Mouse (Mus musculus): Measurements from ENCODE around the gene Setd1b. TPM values are rescaled to one million over a fixed set of nuclear protein-coding genes. Genes with fewer than 3 reads are reported as not detected.
"Not testable (repeated sequence)": the region's sequence is repeated elsewhere in the genome, so short reads cannot be mapped to it uniquely, and the experiment has no call there.

The Setd1b gene
- polyA plus RNA-seq, 1 experiment = 3.9 TPM

- no peaks in the 10 kb centered on the region for H3K9me3 ChIP-seq (ENCODE audit: control insufficient read depth, low read length)
- H3K27me3 ChIP-seq (ENCODE audit: control insufficient read depth) = no peaks in the 10 kb centered on the region
- no peak overlapping the region for H3K4me3 ChIP-seq (replicated peaks)
- H3K4me1 ChIP-seq (ENCODE audit: control insufficient read depth) = peaks cover 83% of the 10 kb centered on the region
- TF ChIP-seq TAL1 (IDR thresholded peaks at IDR 0.05; ENCODE audit: low read length) (no peak), GATA1 (IDR thresholded peaks at IDR 0.05; ENCODE audit: low read length) (no peak)
- peaks cover 5% of the 10 kb centered on the region for H3K36me3 ChIP-seq (ENCODE audit: control insufficient read depth)
Observed at GRCm38 (mm10) chr5:123196746-123197145, 54.8 kb downstream of the Setd1b start.

- no peak for TF ChIP-seq TAL1 (IDR thresholded peaks at IDR 0.05; ENCODE audit: low read length)
- TF ChIP-seq GATA1 (IDR thresholded peaks at IDR 0.05; ENCODE audit: low read length) = no peak
- H3K36me3 ChIP-seq (ENCODE audit: control insufficient read depth) = peaks cover 3% of the 10 kb centered on the region
- H3K4me1 ChIP-seq (ENCODE audit: control insufficient read depth) = peaks cover 74% of the 10 kb centered on the region
- H3K4me3 ChIP-seq (replicated peaks) = no peak overlapping the region
- H3K9me3 ChIP-seq (ENCODE audit: control insufficient read depth, low read length) = no peaks in the 10 kb centered on the region
- no peaks in the 10 kb centered on the region for H3K27me3 ChIP-seq (ENCODE audit: control insufficient read depth)
Observed at GRCm38 (mm10) chr5:123198523-123198922, 56.5 kb downstream of the Setd1b start.

- H3K4me3 ChIP-seq (replicated peaks); H3K36me3 ChIP-seq (ENCODE audit: control insufficient read depth); H3K27me3 ChIP-seq (ENCODE audit: control insufficient read depth); H3K9me3 ChIP-seq (ENCODE audit: control insufficient read depth, low read length): not testable (repeated sequence)
- H3K4me1 ChIP-seq (ENCODE audit: control insufficient read depth) = peaks cover 52% of the 10 kb centered on the region
Observed at GRCm38 (mm10) chr5:123200816-123201522, 59.0 kb downstream of the Setd1b start.

- Histone ChIP-seq H3K36me3 (ENCODE audit: control insufficient read depth) (no peaks in the 10 kb centered on the region; the same call in 1 of the 2 replicates), H3K27me3 (ENCODE audit: control insufficient read depth) (no peaks in the 10 kb centered on the region), H3K9me3 (ENCODE audit: control insufficient read depth, low read length) (peaks cover 5% of the 10 kb centered on the region; the same call in 1 of the 2 replicates), H3K4me3 (replicated peaks) (no peak overlapping the region), H3K4me1 (ENCODE audit: control insufficient read depth) (peaks cover 47% of the 10 kb centered on the region)
- TF ChIP-seq GATA1 (IDR thresholded peaks at IDR 0.05; ENCODE audit: low read length) (no peak), TAL1 (IDR thresholded peaks at IDR 0.05; ENCODE audit: low read length) (no peak)
Observed at GRCm38 (mm10) chr5:123201523-123201892, 59.5 kb downstream of the Setd1b start.

GRCm38 (mm10) chr5:123201987-123202386 lies 60.0 kb downstream of the Setd1b start:
- H3K4me3 ChIP-seq (replicated peaks) = no peak overlapping the region
- TF ChIP-seq TAL1 (IDR thresholded peaks at IDR 0.05; ENCODE audit: low read length) (peak; percentile 43; the same call in 1 of the 3 replicates), GATA1 (IDR thresholded peaks at IDR 0.05; ENCODE audit: low read length) (no peak)

GRCm38 (mm10) chr5:123202771-123203170 lies 60.8 kb downstream of the Setd1b start:
- H3K27me3 ChIP-seq (ENCODE audit: control insufficient read depth); H3K36me3 ChIP-seq (ENCODE audit: control insufficient read depth); H3K9me3 ChIP-seq (ENCODE audit: control insufficient read depth, low read length); H3K4me3 ChIP-seq (replicated peaks): not testable (repeated sequence)
- H3K4me1 ChIP-seq (ENCODE audit: control insufficient read depth) = peaks cover 37% of the 10 kb centered on the region

More at GRCm38 (mm10) chr5:123201987-123202386, 60.0 kb downstream of the Setd1b start:
- Histone ChIP-seq H3K36me3 (ENCODE audit: control insufficient read depth) (no peaks in the 10 kb centered on the region; the same call in 1 of the 2 replicates), H3K4me1 (ENCODE audit: control insufficient read depth) (peaks cover 42% of the 10 kb centered on the region), H3K27me3 (ENCODE audit: control insufficient read depth) (no peaks in the 10 kb centered on the region), H3K9me3 (ENCODE audit: control insufficient read depth, low read length) (peaks cover 5% of the 10 kb centered on the region; the same call in 1 of the 2 replicates)

- H3K36me3 ChIP-seq (ENCODE audit: control insufficient read depth) = not testable (repeated sequence)
Observed at GRCm38 (mm10) chr5:123203591-123203990, 61.6 kb downstream of the Setd1b start.

More at GRCm38 (mm10) chr5:123203591-123203990, 61.6 kb downstream of the Setd1b start:
- peaks cover 29% of the 10 kb centered on the region for H3K4me1 ChIP-seq (ENCODE audit: control insufficient read depth)
- H3K27me3 ChIP-seq (ENCODE audit: control insufficient read depth); H3K9me3 ChIP-seq (ENCODE audit: control insufficient read depth, low read length); H3K4me3 ChIP-seq (replicated peaks): not testable (repeated sequence)

Other genes with a start within 250 kb of the Setd1b start
- 2.1 and 2.4 TPM in 2 replicates for gene Kdm2b, start 152.4 kb upstream of the Setd1b start, polyA plus RNA-seq (2012)
- gene Orai1, start 127.1 kb upstream of the Setd1b start, polyA plus RNA-seq (2012) = 0.88 and 1.4 TPM in 2 replicates
- gene Morn3, start 95.2 kb upstream of the Setd1b start, polyA plus RNA-seq (2012) = not detected in 2 replicates
- gene Tmem120b, start 73.8 kb upstream of the Setd1b start, polyA plus RNA-seq (2012) = 9.4 and 10.1 TPM in 2 replicates
- 0.38 and 0.52 TPM in 2 replicates for gene Rhof, start 9.5 kb upstream of the Setd1b start, polyA plus RNA-seq (2012)
- gene Psmd9, start 27.2 kb downstream of the Setd1b start, polyA plus RNA-seq (2012) = 27.7 and 28.4 TPM in 2 replicates
- not detected in 2 replicates for gene Hpd, start 40.5 kb downstream of the Setd1b start, polyA plus RNA-seq (2012)
- 0.02 and 0.06 TPM in 2 replicates for gene Wdr66, start 109.9 kb downstream of the Setd1b start, polyA plus RNA-seq (2012)
- 2.3 and 2.4 TPM in 2 replicates for gene Bcl7a, start 201.6 kb downstream of the Setd1b start, polyA plus RNA-seq (2012)

All from erythroblast, embryonic 14.5 days (primary cell).